Mouse (Mus musculus) cerebral cortex, adult 2 months (tissue): Measurements from ENCODE around the gene Phb.

Source experiments
- WGBS: fragments of 180-500 bp; shearing (Covaris S2); methylation state at CpG from one replicate; pipeline ENCODE4 v1.1.7; 2018; 5-methylcytosine and 5-hydroxymethylcytosine counted together

Phb gene

GRCm38 (mm10) chr11:95666529-95667149, at the start of gene Phb:
Gene Phb, plus strand, starts transcription at chr11:95666957.
- under 1% methylated on average over 25 of the region's 25 CpGs for WGBS

GRCm38 (mm10) chr11:95617785-95618465, 48.8 kb upstream of the Phb start:
- WGBS: 34% methylated on average over 19 of the region's 19 CpGs

- WGBS: 68% methylated on average over 3 of the region's 3 CpGs
Measured at GRCm38 (mm10) chr11:95619081-95619480, 47.7 kb upstream of the Phb start.

GRCm38 (mm10) chr11:95619886-95620444, 46.8 kb upstream of the Phb start:
- WGBS: 95% methylated on average over 5 of the region's 5 CpGs

- WGBS: 85% methylated on average over 4 of the region's 4 CpGs
Measured at GRCm38 (mm10) chr11:95621010-95621409, 45.7 kb upstream of the Phb start.

- WGBS: 73% methylated on average over 9 of the region's 9 CpGs
Measured at GRCm38 (mm10) chr11:95621541-95622130, 45.1 kb upstream of the Phb start.

GRCm38 (mm10) chr11:95622426-95622825, 44.3 kb upstream of the Phb start:
- 65% methylated on average over 8 of the region's 8 CpGs for WGBS

GRCm38 (mm10) chr11:95630558-95630957, 36.2 kb upstream of the Phb start:
- 93% methylated on average over 6 of the region's 6 CpGs for WGBS

- WGBS: 81% methylated on average over 4 of the region's 4 CpGs
Measured at GRCm38 (mm10) chr11:95631301-95631700, 35.5 kb upstream of the Phb start.

- WGBS: 69% methylated on average over 6 of the region's 6 CpGs
Measured at GRCm38 (mm10) chr11:95632474-95632873, 34.3 kb upstream of the Phb start.

GRCm38 (mm10) chr11:95633512-95634000, 33.2 kb upstream of the Phb start:
- 88% methylated on average over 2 of the region's 2 CpGs for WGBS

- WGBS: 58% methylated on average over 2 of the region's 2 CpGs
Measured at GRCm38 (mm10) chr11:95635030-95635429, 31.7 kb upstream of the Phb start.

- WGBS: 89% methylated on average over 2 of the region's 2 CpGs
Measured at GRCm38 (mm10) chr11:95640751-95641150, 26.0 kb upstream of the Phb start.

- WGBS: 41% methylated on average over 12 of the region's 12 CpGs
Measured at GRCm38 (mm10) chr11:95642534-95643280, 24.1 kb upstream of the Phb start.

- WGBS: 80% methylated on average over 5 of the region's 5 CpGs
Measured at GRCm38 (mm10) chr11:95643856-95644255, 22.9 kb upstream of the Phb start.

GRCm38 (mm10) chr11:95644381-95644780, 22.4 kb upstream of the Phb start:
- 79% methylated on average over 7 of the region's 7 CpGs for WGBS

- 15% methylated on average over 36 of the region's 36 CpGs for WGBS
Measured at GRCm38 (mm10) chr11:95645397-95646153, 21.2 kb upstream of the Phb start.

- WGBS: 76% methylated on average over 3 of the region's 3 CpGs
Measured at GRCm38 (mm10) chr11:95646154-95646490, 20.6 kb upstream of the Phb start.

- WGBS: 63% methylated on average over 3 of the region's 3 CpGs
Measured at GRCm38 (mm10) chr11:95647791-95648190, 19.0 kb upstream of the Phb start.

- 6% methylated on average over 4 of the region's 4 CpGs for WGBS
Measured at GRCm38 (mm10) chr11:95648827-95649226, 17.9 kb upstream of the Phb start.

GRCm38 (mm10) chr11:95649560-95649959, 17.2 kb upstream of the Phb start:
- 85% methylated on average over 7 of the region's 7 CpGs for WGBS
